Mouse (Mus musculus): ENCODE measurements at regions not wholly inside any gene's neighbourhood (a gene's known extent, or its start where the extent isn't known, plus 50 kb on each side); places are given as distances from the start of the nearest gene placed in this dataset.

DNA sequence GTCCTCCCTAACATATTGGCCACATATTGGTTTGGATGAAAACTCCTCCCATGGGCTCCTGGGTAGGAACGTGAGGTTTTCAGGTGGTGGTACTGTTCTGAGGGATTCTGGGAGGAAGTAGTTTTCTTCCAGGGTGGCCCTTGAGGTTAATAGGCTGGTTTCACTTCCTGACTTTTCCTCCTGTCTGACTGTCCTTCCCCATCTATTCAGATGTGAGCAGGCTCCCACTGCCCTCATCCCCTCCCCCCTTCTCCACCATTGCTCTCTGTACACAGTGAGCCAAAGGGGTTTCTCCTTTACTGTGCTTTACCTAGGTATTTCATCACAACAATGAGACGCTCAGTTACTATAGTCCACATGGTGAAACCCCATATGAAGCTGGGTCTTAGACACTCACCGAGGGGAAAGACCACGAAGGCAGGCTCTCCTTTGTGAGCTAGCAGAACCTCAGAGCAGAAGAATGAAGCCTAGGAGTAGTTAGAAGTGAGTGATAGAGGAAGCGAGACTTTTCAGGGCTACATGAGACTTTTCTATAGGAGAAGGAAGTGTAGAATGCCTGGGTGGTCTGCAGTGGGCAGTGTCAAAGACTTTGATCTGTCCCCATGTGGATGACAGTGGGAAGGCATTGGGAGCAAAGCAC, 135.3 kb downstream of the Cd83 start:
- WGBS (ENCODE audit: insufficient replicate concordance), result 41% methylated on average over 5 of the region's 5 CpGs
- ATAC-seq (ENCODE audit: low read depth), result no peak

DNA sequence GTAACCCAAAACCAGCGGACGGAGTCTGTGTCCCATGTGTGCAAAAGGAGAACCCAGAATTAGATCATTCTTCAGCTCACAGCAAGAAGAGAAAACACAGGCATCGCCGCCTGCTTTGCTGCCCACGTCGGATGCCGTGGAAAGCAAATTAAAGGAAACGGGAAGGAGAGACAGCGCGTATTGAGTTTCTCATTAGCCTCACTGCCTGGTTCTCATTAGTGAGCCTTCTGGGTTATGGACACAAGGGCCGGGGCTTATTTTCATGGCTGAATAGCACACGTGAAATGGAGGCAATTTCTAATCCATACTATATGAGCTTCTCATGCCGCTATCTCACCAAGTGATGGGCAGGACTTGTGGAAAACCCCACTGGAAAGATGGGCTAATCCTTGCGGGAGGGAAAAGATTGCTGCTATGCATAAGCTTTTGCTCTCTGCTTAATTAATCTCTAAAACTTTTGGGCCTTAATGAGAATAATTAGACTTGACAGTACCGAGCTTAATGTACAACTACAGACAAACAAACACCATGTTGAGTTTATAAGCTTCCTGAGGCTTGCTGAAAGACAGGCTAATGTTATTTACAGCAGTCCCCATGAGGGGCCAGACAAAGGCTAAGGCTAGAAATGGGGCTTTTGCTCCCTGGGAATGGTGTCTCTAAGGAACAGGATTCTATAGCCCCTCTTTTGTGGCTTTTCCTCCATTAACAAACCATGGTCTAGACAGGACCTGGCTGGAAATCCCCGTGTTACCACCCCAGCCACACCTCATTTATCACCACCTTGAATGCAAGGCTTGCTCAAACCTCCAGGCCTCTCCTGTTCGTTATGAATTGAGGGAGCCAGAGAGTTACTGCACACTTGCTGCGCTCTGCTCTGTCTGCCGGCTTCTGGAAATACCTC, 145.8 kb downstream of the Cd83 start:
- Histone ChIP-seq H3K4me1 (replicated peaks) (no peaks in the 10 kb centered on the region), H3K4me3 (replicated peaks) (no peak overlapping the region), H3K9me3 (replicated peaks) (no peaks in the 10 kb centered on the region), H3K36me3 (no peaks in the 10 kb centered on the region), H3K9ac (no peak overlapping the region), H3K27ac (no peak overlapping the region), H3K4me2 (no peak overlapping the region), H3K27me3 (no peaks in the 10 kb centered on the region)
- DNase-seq, result no peak
- ATAC-seq (ENCODE audit: low read depth), result no peak
- 76% methylated on average over 19 of the region's 19 CpGs for WGBS (ENCODE audit: insufficient replicate concordance)

More for the DNA sequence above, 135.3 kb downstream of the Cd83 start:
- Histone ChIP-seq H3K27ac (no peak overlapping the region), H3K4me1 (replicated peaks) (no peaks in the 10 kb centered on the region), H3K4me2 (no peak overlapping the region), H3K27me3 (no peaks in the 10 kb centered on the region), H3K9ac (no peak overlapping the region), H3K4me3 (replicated peaks) (no peak overlapping the region), H3K9me3 (replicated peaks) (no peaks in the 10 kb centered on the region), H3K36me3 (no peaks in the 10 kb centered on the region)
- no peak for DNase-seq

DNA sequence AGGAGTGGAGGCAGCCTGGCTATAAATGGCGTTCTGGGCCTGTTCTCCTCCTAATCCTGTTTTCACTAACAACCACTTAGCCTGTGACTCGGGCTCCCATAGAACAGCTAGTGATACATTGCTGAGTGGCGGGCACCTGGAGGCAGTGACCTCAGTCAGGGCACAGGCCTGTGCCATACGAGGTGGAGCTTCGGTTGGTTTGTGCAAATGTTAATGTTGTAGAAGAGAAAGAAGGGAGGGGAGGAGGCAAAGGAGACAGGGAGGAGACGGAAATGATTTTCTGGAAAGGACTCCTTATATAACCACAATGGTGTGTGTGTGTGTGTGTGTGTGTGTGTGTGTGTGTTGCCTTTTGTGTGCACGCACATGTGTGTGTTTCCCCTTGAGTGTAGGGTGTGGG, 148.4 kb downstream of the Cd83 start:
- H3K9me3 ChIP-seq (replicated peaks), result no peaks in the 10 kb centered on the region
- H3K9ac ChIP-seq, result no peak overlapping the region
- no peaks in the 10 kb centered on the region for H3K36me3 ChIP-seq
- ATAC-seq (ENCODE audit: low read depth), result no peak
- no peak overlapping the region for H3K4me2 ChIP-seq
- H3K4me3 ChIP-seq (replicated peaks), result no peak overlapping the region
- no peaks in the 10 kb centered on the region for H3K4me1 ChIP-seq (replicated peaks)
- 61% methylated on average over 7 of the region's 7 CpGs for WGBS (ENCODE audit: insufficient replicate concordance)
- H3K27me3 ChIP-seq, result no peaks in the 10 kb centered on the region
- no peak overlapping the region for H3K27ac ChIP-seq
- no peak for DNase-seq

DNA sequence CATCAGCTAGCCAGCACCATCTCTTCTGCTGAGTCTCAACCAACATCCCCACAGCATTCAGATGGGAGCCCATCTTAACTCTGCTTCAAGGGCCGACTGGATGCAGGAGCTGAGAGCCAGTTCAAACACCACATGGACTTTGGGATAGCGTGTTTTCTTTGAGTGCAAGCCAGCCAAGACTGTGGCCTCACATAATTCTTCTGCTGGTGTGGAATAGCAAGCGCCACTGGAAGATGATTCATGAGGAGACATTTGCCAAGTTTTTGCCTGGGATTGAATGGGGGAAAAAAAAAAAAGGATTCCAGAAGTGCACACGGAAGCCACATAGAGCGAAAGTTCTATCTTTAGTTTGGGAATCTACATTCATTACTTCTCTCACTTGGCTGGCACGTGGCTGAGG, 150.7 kb downstream of the Cd83 start:
- Histone ChIP-seq H3K36me3 (no peaks in the 10 kb centered on the region), H3K4me2 (no peak overlapping the region), H3K4me1 (replicated peaks) (no peaks in the 10 kb centered on the region), H3K9me3 (replicated peaks) (no peaks in the 10 kb centered on the region), H3K27me3 (no peaks in the 10 kb centered on the region), H3K27ac (no peak overlapping the region), H3K4me3 (replicated peaks) (no peak overlapping the region), H3K9ac (no peak overlapping the region)
- no peak for DNase-seq
- 66% methylated on average over 6 of the region's 6 CpGs for WGBS (ENCODE audit: insufficient replicate concordance)
- no peak for ATAC-seq (ENCODE audit: low read depth)

DNA sequence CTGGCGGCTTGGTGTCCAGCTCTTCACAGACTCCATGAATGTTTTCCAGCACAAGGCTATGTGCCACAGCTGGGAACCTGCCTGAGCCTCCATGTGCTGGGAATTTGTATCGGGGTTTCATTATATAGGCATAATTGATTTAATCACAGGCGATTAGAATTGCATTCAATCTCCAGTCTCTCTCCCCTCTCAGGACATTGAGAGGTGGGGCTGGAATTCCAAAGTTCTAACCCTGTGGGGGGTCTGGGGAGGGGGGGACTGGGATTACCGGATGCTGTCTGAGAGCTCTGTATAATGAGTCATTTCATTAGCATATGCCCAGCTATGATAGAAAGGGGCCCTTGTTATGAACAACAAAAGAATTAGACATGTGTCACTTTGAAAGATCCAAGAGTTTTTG, 151.9 kb downstream of the Cd83 start:
- no peak overlapping the region for H3K4me2 ChIP-seq
- H3K36me3 ChIP-seq, result no peaks in the 10 kb centered on the region
- no peaks in the 10 kb centered on the region for H3K27me3 ChIP-seq
- H3K9me3 ChIP-seq (replicated peaks), result no peaks in the 10 kb centered on the region
- ATAC-seq (ENCODE audit: low read depth) (no peak), DNase-seq (no peak)
- H3K9ac ChIP-seq, result no peak overlapping the region
- 55% methylated on average over 4 of the region's 4 CpGs for WGBS (ENCODE audit: insufficient replicate concordance)
- H3K27ac ChIP-seq, result no peak overlapping the region
- no peaks in the 10 kb centered on the region for H3K4me1 ChIP-seq (replicated peaks)
- H3K4me3 ChIP-seq (replicated peaks), result no peak overlapping the region

DNA sequence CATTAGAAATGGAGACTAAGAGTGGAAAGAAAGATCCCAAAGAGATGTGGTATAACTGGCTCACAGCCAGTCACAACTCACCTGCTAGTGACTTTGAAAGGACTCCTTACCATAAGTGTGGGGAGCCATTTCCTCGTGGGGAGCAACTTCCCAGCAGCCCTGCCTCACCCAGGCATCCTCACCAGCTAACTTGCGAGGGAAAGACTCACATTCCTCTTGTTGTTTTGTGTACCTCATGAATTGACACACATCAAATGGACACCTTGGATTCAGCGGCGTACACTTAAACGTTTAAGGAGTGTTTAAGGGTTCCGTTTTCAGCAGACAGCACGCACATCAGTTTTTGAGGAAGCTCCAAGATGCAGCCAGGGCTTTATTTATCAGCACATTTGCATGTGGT, 154.0 kb downstream of the Cd83 start:
- no peak overlapping the region for H3K9ac ChIP-seq
- no peak overlapping the region for H3K4me3 ChIP-seq (replicated peaks)
- no peak for ATAC-seq (ENCODE audit: low read depth)
- H3K4me2 ChIP-seq, result no peak overlapping the region
- no peak overlapping the region for H3K27ac ChIP-seq
- no peak for DNase-seq
- H3K27me3 ChIP-seq, result no peaks in the 10 kb centered on the region
- WGBS (ENCODE audit: insufficient replicate concordance), result 66% methylated on average over 7 of the region's 7 CpGs
- H3K4me1 ChIP-seq (replicated peaks), result no peaks in the 10 kb centered on the region
- no peaks in the 10 kb centered on the region for H3K9me3 ChIP-seq (replicated peaks)
- H3K36me3 ChIP-seq, result no peaks in the 10 kb centered on the region

DNA sequence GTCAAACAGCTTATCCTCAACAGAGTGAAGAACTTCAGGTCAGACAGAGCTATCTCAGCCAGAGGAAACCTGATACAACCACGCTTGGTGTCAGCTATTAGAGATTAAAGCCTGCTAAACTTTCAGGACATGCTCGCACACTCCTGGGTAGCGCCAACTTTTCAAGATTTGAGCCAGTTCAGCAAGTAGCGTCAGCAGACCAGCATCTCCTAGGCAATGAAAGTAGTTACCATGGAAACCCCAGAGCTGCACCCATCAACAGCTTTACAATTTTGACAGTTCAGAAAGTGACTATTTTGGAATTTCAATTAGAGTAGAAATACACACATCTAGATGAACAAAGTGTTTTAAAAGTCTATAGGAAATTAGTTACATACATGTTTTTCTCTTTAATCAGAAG, 154.8 kb downstream of the Cd83 start:
- 54% methylated on average over 4 of the region's 4 CpGs for WGBS (ENCODE audit: insufficient replicate concordance)
- H3K36me3 ChIP-seq, result no peaks in the 10 kb centered on the region

DNA sequence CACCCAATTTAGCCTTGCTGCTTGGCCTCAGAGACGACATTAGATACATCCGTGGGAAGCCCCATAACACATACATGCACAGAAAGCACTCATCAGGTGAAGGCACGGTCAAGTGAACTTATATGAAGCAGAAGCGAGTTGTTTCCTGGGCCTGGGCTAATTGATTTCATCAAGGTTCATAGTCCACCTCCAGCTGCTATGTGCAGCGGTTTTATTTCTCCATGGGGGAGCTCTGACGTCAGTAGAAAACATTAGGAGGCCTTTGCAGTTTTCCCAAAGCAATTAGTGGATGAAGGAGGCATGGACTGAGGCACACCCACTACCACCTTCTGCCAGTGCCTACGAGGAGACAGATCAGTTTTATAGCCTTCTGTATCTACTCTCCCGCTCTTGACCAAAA, 157.2 kb downstream of the Cd83 start:
- no peak for ATAC-seq (ENCODE audit: low read depth)
- Histone ChIP-seq H3K9me3 (replicated peaks) (no peaks in the 10 kb centered on the region), H3K4me2 (no peak overlapping the region), H3K9ac (no peak overlapping the region), H3K36me3 (no peaks in the 10 kb centered on the region), H3K27me3 (no peaks in the 10 kb centered on the region), H3K4me3 (replicated peaks) (no peak overlapping the region), H3K27ac (no peak overlapping the region), H3K4me1 (replicated peaks) (no peaks in the 10 kb centered on the region)
- WGBS (ENCODE audit: insufficient replicate concordance), result 57% methylated on average over 8 of the region's 8 CpGs
- DNase-seq, result no peak

More for the DNA sequence above, 154.8 kb downstream of the Cd83 start:
- Histone ChIP-seq H3K4me3 (replicated peaks) (no peak overlapping the region), H3K27me3 (no peaks in the 10 kb centered on the region), H3K9ac (no peak overlapping the region), H3K9me3 (replicated peaks) (no peaks in the 10 kb centered on the region), H3K4me1 (replicated peaks) (no peaks in the 10 kb centered on the region), H3K4me2 (no peak overlapping the region), H3K27ac (no peak overlapping the region)
- DNase-seq, result no peak
- ATAC-seq (ENCODE audit: low read depth), result no peak

DNA sequence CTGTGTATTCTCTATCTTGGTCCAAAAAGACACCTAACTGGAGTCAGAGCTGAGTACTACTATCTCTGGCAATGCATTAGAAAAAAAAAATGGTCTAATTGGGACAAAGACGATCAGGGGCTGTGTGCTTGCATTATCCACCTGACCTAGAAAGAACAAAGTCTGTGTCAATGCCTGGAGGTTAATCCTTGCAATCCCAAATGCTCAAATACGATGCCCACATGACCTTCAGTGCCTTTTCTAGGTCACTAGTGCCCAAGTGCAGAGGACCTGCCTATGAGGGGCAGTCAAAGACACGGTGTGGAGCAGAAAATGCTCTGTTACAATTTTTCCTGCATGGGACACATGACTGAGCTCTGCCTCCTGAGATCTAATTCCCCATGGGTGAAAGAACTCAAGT, 164.0 kb downstream of the Cd83 start:
- H3K27me3 ChIP-seq, result no peaks in the 10 kb centered on the region
- H3K27ac ChIP-seq, result no peak overlapping the region
- H3K36me3 ChIP-seq, result no peaks in the 10 kb centered on the region
- no peak overlapping the region for H3K9ac ChIP-seq
- DNase-seq (no peak), ATAC-seq (ENCODE audit: low read depth) (no peak)
- no peaks in the 10 kb centered on the region for H3K9me3 ChIP-seq (replicated peaks)
- H3K4me2 ChIP-seq, result no peak overlapping the region
- 58% methylated on average over 3 of the region's 3 CpGs for WGBS (ENCODE audit: insufficient replicate concordance)
- no peak overlapping the region for H3K4me3 ChIP-seq (replicated peaks)
- H3K4me1 ChIP-seq (replicated peaks), result no peaks in the 10 kb centered on the region

DNA sequence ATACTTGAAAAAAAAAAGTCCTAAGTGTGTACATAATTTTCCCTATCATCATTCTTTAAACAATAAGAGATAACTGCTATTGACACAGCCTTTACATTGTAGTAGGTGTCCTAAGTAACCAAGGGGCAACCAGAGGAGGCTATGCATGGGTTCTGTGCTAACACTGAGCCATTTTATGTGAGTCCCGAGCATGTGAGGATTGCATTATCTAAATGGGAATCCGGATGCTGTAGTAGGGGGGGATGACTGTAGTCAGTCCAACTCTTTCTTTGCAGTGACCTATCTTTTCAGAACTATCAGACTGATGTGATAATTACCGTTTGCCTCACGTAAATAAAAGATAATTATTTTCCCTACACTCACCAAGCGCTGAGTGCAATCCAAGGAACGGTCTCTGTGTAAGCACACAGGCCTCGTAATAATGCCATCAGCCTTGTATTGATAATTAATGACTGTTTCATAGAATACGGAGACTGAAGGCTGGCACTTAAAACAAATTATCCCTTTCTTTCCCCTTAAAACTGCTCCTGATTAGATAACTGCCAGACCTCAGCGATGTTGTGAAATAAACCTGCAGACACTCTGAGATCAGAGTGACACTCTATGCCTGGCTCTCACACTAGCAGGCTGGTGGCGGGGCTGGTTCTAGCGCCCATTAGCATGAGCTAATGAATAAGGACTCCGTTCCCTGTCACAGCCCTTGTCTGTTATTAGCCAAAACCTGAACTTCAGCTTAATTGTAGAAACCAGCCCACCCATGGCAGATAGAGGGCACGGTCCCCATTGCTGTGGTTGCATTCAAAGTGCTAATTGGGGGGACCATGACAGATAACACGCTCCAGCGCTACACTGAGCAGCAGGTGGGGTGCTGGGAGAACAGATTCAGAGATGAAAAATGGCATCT, 165.4 kb downstream of the Cd83 start:
- H3K36me3 ChIP-seq, result no peaks in the 10 kb centered on the region
- no peaks in the 10 kb centered on the region for H3K4me1 ChIP-seq (replicated peaks)
- H3K9me3 ChIP-seq (replicated peaks), result no peaks in the 10 kb centered on the region
- ATAC-seq (ENCODE audit: low read depth), result no peak
- no peak overlapping the region for H3K9ac ChIP-seq
- 56% methylated on average over 15 of the region's 15 CpGs for WGBS (ENCODE audit: insufficient replicate concordance)
- H3K4me3 ChIP-seq (replicated peaks), result no peak overlapping the region
- DNase-seq, result no peak
- no peak overlapping the region for H3K27ac ChIP-seq
- no peaks in the 10 kb centered on the region for H3K27me3 ChIP-seq
- H3K4me2 ChIP-seq, result no peak overlapping the region

DNA sequence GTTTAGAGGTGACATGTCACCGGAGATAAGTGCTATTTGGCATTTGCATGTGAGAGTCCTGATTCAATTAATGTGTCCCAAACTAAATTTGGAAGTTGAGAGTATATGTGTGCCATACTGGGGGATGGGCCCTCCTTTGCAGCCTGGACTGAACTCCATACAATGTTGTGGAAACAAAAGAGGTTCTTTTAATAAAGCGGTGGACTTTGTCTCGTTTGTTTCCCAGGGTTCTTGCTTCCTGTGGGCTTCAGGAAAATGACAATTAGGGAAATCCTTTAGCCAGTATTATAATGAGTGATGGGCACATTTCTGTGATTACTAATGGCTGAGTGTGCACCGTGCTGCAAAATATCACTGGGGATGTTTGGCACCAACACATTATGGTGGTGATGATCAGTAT, 167.9 kb downstream of the Cd83 start:
- WGBS (ENCODE audit: insufficient replicate concordance), result 37% methylated on average over 4 of the region's 4 CpGs
- H3K36me3 ChIP-seq, result no peaks in the 10 kb centered on the region
- no peaks in the 10 kb centered on the region for H3K9me3 ChIP-seq (replicated peaks)
- H3K27me3 ChIP-seq, result no peaks in the 10 kb centered on the region
- no peaks in the 10 kb centered on the region for H3K4me1 ChIP-seq (replicated peaks)
- no peak overlapping the region for H3K27ac ChIP-seq
- no peak for ATAC-seq (ENCODE audit: low read depth)
- no peak for DNase-seq
- H3K9ac ChIP-seq, result no peak overlapping the region
- no peak overlapping the region for H3K4me2 ChIP-seq
- H3K4me3 ChIP-seq (replicated peaks), result no peak overlapping the region
